Mouse (Mus musculus): ENCODE results near the gene Fcrl6.

GRCm38 (mm10) chr1:172549314-172549713 is 53.0 kb downstream of the Fcrl6 start:
- no peak for TF ChIP-seq CTCF (IDR thresholded peaks at IDR 0.05; ENCODE audit: low read depth)
- TF ChIP-seq EP300 (IDR thresholded peaks at IDR 0.05; ENCODE audit: low read depth), result no peak
